Mouse (Mus musculus): ENCODE data around the gene Phf1.
A peak's percentile ranks its signal among the peaks of the same experiment; 100 is the strongest.

Phf1 gene

GRCm38 (mm10) chr17:26933885-26934827 is 1.3 kb downstream of the Phf1 start:
- DNase-seq (ENCODE audit: low spot score), result no peak

DNA sequence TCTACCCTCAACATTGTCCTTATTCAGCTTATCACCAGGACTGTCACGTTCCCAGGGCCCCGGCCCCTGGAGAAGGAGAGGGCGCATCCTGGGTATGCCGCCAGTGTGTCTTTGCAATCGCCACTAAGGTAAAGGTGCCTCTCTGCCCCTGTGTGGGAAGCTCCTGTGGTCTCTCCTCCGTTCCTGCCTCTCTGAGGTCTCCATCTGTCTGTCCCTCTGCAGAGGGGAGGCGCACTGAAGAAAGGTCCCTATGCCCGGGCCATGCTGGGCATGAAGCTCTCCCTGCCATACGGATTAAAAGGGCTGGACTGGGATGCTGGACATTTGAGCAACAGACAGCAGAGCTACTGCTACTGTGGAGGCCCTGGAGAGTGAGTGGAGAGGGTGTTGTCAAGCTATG is 2.2 kb downstream of the Phf1 start:
- no peak for DNase-seq (ENCODE audit: low spot score)

GRCm38 (mm10) chr17:26936453-26936852 is 3.6 kb downstream of the Phf1 start:
- no peak for DNase-seq (ENCODE audit: low spot score)

DNA sequence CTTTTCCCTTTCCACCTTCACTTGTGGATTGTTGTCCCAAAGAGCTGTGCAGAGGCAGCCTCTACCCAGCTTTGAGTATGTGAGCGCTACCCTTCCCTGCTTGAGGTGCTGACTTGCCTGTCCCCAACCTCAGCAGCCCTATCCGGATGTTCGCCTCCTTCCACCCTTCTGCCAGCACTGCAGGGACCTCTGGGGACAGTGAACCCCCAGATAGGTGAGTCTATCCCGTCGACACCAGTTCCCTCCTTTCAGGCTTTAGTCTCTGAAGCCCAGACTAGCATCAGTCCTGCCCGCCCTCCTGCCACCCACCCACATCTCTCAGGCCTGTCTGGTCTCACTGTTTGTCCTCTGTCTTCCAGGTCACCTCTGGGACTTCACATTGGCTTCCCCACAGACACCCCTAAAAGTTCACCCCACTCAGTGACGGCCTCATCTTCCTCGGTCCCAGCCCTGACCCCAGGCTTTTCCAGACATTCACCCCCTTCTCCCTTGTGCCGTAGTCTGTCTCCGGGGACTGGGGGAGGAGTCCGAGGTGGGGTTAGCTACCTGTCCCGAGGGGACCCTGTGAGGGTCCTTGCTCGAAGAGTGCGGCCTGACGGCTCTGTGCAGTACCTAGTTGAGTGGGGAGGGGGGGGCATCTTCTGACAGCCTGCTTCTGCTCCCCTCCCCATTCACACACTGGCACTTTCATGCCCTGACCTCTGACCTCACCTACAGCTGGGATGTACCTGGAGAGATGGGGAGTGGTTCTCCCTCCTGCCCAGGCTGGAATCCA is 4.3 kb downstream of the Phf1 start:
- DNase-seq (ENCODE audit: low spot score), result no peak

GRCm38 (mm10) chr17:26937883-26938695 is 5.2 kb downstream of the Phf1 start:
- DNase-seq (ENCODE audit: low spot score), result no peak

DNA sequence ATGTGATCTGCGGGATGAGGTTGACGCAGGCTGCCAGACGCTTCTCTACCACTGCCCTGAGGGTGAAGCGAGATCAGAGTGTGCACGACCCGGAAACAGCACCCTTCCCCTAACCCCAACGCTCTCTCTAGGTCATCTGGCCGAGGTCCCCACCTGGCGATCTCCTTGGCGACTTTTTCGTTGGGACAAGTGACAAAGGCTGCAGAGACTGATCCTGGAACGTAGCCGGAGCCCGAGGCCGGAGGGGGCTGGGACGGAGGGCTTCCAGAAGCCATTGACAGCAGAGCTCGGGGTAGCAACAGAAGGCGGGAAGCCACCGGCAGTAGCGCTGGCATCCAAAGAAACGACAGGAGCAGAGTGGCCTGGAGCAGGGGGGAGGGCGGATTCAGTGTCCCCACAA is 5.9 kb downstream of the Phf1 start:
- no peak for DNase-seq (ENCODE audit: low spot score)

DNA sequence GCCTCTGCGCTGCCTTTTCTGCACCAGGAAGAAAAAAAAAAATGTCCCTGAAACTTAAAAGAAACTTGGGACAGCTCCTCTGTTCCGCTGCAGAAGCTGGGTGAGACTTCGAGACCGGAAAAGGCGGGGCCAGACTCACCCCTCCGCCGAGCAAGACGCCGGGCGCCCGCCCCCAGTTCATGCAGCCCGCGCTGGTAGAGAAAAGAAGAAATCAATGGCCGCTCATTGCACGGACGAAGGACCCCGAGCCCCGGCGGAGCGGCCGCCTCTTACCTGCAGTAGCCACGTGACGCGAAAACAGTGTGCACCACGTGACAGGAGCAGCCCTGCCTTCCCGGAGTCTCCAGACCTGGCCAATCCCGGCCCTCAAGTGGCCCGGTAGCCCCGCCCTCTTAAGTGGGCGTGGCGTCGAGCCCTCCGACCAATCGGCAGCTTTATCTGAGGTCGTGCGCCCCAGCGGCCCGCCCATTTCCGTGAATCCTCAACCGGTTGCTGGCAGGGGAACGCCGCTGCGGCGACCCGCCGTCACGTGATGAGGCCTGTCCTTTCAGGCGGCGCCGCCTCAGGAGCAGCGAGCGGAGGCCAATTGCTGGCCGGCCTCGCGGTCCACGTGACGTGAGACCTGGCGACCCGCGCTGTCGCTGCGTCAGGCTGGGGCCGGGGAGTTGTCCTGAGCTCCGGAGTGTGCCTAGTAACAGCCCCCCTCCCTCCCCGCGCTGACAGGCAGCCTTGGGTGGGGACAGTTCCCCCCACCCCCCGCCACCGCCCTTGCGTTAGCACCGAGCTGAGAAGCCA is 6.5 kb downstream of the Phf1 start, which contains the start of gene Cuta:
Gene Cuta (minus strand): TSS at position 392 of the 795 bp plus-strand sequence.
- peak; percentile 100 for DNase-seq (ENCODE audit: low spot score)

GRCm38 (mm10) chr17:26939973-26940300 is 7.1 kb downstream of the Phf1 start:
- DNase-seq (ENCODE audit: low spot score), result no peak

DNA sequence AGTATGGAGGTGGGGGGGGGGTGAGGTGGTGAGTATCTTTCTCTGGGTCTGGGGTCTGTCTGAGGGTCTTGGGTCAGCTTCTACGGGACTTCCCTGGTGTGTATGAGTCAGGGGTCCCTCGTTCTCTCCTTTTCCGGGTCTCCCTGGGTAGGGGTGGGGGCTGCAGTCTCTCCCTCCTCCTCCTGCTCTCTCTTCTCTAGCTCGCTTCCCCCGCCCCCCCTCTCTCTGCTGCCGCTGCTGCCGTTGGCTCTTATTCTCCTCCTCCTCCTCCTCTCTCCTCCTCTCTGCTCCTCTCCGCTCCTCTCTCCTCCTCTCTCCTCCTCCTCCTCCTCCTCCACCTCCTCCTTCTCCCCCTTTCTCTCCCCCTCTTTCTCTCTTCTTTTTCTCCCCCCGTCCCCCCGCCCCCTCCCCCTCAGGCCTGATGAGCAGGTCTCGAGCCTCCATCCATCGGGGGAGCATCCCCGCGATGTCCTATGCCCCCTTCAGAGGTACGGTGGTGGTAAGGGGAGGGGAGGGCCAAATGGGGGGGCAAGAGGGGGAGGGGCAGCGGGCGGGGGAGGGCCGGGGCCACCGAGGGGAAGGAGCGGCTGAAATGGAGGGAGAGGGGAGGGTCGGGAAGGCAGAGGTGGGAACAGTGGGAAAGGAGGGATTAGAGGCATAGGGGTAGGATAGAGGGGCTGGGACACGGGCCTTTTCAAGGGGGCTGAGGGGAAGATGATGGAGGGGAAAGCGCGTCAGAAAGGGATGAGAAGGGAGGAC is 8.4 kb downstream of the Phf1 start, which contains the start of gene Syngap1:
Gene Syngap1 (plus strand): TSS at position 223 of the 759 bp plus-strand sequence.
- no peak for DNase-seq (ENCODE audit: low spot score)

GRCm38 (mm10) chr17:26941841-26942570 is 9.2 kb downstream of the Phf1 start:
- no peak for DNase-seq (ENCODE audit: low spot score)

- DNase-seq (ENCODE audit: low spot score), result no peak
Observed at GRCm38 (mm10) chr17:26945824-26946495, 13.1 kb downstream of the Phf1 start.

GRCm38 (mm10) chr17:26946567-26946966 is 13.7 kb downstream of the Phf1 start:
- DNase-seq (ENCODE audit: low spot score), result no peak

- DNase-seq (ENCODE audit: low spot score), result no peak
Observed at GRCm38 (mm10) chr17:26947231-26948100, 14.6 kb downstream of the Phf1 start.

GRCm38 (mm10) chr17:26948316-26949050 is 15.6 kb downstream of the Phf1 start:
- DNase-seq (ENCODE audit: low spot score), result peak; percentile 38

GRCm38 (mm10) chr17:26949051-26949577 is 16.3 kb downstream of the Phf1 start:
- no peak for DNase-seq (ENCODE audit: low spot score)

DNA sequence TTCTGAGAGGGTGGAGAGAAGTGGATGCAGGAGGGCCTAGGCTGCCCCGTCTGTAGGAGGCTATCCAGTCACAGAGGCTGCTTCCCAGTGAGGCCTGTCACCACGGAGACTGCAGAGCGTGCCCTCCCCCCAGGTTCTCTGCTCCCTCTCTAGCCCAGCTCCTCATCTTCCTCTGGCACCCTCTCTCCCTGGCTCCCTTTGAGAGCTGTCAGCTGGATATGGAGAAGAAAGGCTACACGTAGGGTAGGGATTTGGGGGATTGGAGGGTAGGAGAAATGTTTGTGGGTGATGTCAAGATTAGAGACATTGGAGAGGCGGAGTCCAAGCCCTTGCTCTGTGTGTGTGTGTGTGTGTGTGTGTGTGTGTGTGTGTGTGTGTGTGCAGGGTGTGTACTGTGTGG is 17.0 kb downstream of the Phf1 start:
- DNase-seq (ENCODE audit: low spot score), result no peak

GRCm38 (mm10) chr17:26950560-26951288 is 17.9 kb downstream of the Phf1 start:
- DNase-seq (ENCODE audit: low spot score), result no peak
